7 mouse cellular contexts compared by ENCODE assay signal in the genomic region with DNA sequence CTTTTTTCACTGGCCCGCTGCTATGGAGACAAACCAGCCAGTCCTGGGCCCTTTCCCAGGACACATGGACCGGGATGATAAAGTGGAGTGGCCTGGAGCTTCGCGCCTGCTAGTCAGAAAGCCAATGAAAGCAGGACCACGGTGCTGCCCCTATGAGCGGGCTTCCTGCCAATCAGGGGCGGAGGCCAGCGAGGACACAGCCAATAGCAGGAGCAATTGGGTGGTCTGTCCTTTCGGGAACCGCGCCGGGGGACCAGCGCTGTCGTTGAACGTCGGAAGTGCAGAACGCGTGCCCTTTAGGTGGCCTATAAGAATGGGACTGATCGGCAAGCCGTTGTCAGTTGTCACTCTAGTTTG. TPM values are rescaled to one million over a fixed set of nuclear protein-coding genes. Genes with fewer than 3 reads are reported as not detected.
DNase-seq lines count a peak whose midpoint lies in the region; ATAC-seq and TF ChIP-seq lines count a peak whose summit lies in the region.

No protein-coding gene starts in this region.

- no peaks in the 10 kb centered on the region for H3K27me3 ChIP-seq in kidney, adult 2 months (replicated peaks; ENCODE audit: control insufficient read depth, insufficient read depth, low read length)
- no peaks in the 10 kb centered on the region for H3K27me3 ChIP-seq in limb, embryonic 15.5 days
- H3K27me3 ChIP-seq in midbrain, embryonic 15.5 days (replicated peaks): no peaks in the 10 kb centered on the region
- H3K27me3 ChIP-seq in spleen, adult 2 months (ENCODE audit: control insufficient read depth, insufficient read depth, low read length): no peaks in the 10 kb centered on the region

- TF ChIP-seq POLR2A in kidney, adult 2 months (IDR thresholded peaks at IDR 0.05; ENCODE audit: low read depth, low read length): no peak
- no peak for TF ChIP-seq POLR2A in spleen, adult 2 months (IDR thresholded peaks at IDR 0.05; ENCODE audit: low read depth, low read length)

- peak overlapping the region; percentile 75 for H3K4me3 ChIP-seq in kidney, adult 2 months (ENCODE audit: insufficient read depth, low read depth, low read length)
- H3K4me3 ChIP-seq in limb, embryonic 15.5 days: peak overlapping the region; percentile 58
- peak overlapping the region; percentile 71 for H3K4me3 ChIP-seq in midbrain, embryonic 15.5 days
- peak overlapping the region; percentile 72 for H3K4me3 ChIP-seq in spleen, adult 2 months (ENCODE audit: extremely low read depth, insufficient read depth, insufficient read length)

- no peaks in the 10 kb centered on the region for H3K36me3 ChIP-seq in kidney, adult 2 months (ENCODE audit: control insufficient read depth, insufficient read depth, low read length)
- peaks cover 9% of the 10 kb centered on the region for H3K36me3 ChIP-seq in limb, embryonic 15.5 days
- peaks cover 7% of the 10 kb centered on the region; the same call in 1 of the 2 replicates for H3K36me3 ChIP-seq in midbrain, embryonic 15.5 days (replicated peaks)
- H3K36me3 ChIP-seq in spleen, adult 2 months (ENCODE audit: control insufficient read depth, insufficient read depth, low read length): peaks cover 1% of the 10 kb centered on the region; the same call in 1 of the 2 replicates

- ATAC-seq in limb, embryonic 15.5 days (ENCODE audit: insufficient number of reproducible peaks, low FRiP score, low TSS enrichment, low read depth): no peak
- peak; percentile 75 for ATAC-seq in midbrain, embryonic 15.5 days (replicated peaks)

- WGBS in kidney, adult 2 months: 3% methylated on average over 20 of the region's 20 CpGs
- WGBS in limb, embryonic 15.5 days: 3% methylated on average over 20 of the region's 20 CpGs
- 2% methylated on average over 20 of the region's 20 CpGs for WGBS in midbrain, embryonic 15.5 days
- WGBS in spleen, adult 2 months: 5% methylated on average over 20 of the region's 20 CpGs

- DNase-seq in adrenal gland, postnatal 25 days: peak; percentile 86
- peak; percentile 59 for DNase-seq in embryo, embryonic 9.5 days (ENCODE audit: extremely low spot score)
- DNase-seq in gastrocnemius, postnatal 4 days (ENCODE audit: low spot score in 2 of 2): peak; percentile 38 to 72
- DNase-seq in kidney, adult 2 months: peak; percentile 77
- peak in 1 of 2 experiments; percentile 53 for DNase-seq in spleen, adult 2 months (ENCODE audit: low read depth in 1 of 2, low spot score in 2 of 2)

- TF ChIP-seq CTCF in kidney, adult 2 months (conservative IDR thresholded peaks at IDR 0.05; ENCODE audit: insufficient read depth, insufficient read length, low read depth, low read length): no peak
- no peak for TF ChIP-seq CTCF in spleen, adult 2 months (IDR thresholded peaks at IDR 0.05; ENCODE audit: extremely low read depth, insufficient read depth, insufficient read length, insufficient replicate concordance)

- H3K27ac ChIP-seq in kidney, adult 2 months (ENCODE audit: insufficient read depth, low read depth, low read length): no peak overlapping the region; the same call in 1 of the 2 replicates
- H3K27ac ChIP-seq in limb, embryonic 15.5 days: peak overlapping the region; percentile 76
- peak overlapping the region; percentile 88 for H3K27ac ChIP-seq in midbrain, embryonic 15.5 days
- peak overlapping the region; percentile 66 for H3K27ac ChIP-seq in spleen, adult 2 months (ENCODE audit: insufficient read depth, low read length)

- H3K9me3 ChIP-seq in limb, embryonic 15.5 days: no peaks in the 10 kb centered on the region
- H3K9me3 ChIP-seq in midbrain, embryonic 15.5 days: no peaks in the 10 kb centered on the region

- H3K4me1 ChIP-seq in kidney, adult 2 months (ENCODE audit: control insufficient read depth, insufficient read depth, low read length): peaks cover 3% of the 10 kb centered on the region; the same call in 1 of the 2 replicates
- H3K4me1 ChIP-seq in limb, embryonic 15.5 days: peaks cover 31% of the 10 kb centered on the region
- H3K4me1 ChIP-seq in midbrain, embryonic 15.5 days: peaks cover 12% of the 10 kb centered on the region
- H3K4me1 ChIP-seq in spleen, adult 2 months (ENCODE audit: control insufficient read depth, insufficient read depth, insufficient read length): peaks cover 7% of the 10 kb centered on the region; the same call in 1 of the 2 replicates

- H3K4me2 ChIP-seq in limb, embryonic 15.5 days: peak overlapping the region; percentile 80
- H3K4me2 ChIP-seq in midbrain, embryonic 15.5 days: peak overlapping the region; percentile 75

- H3K9ac ChIP-seq in limb, embryonic 15.5 days: peak overlapping the region; percentile 39; the same call in 1 of the 2 replicates
- peak overlapping the region; percentile 33; the same call in 1 of the 2 replicates for H3K9ac ChIP-seq in midbrain, embryonic 15.5 days

RNA-seq across cellular contexts. Expression of a gene that starts 0.7 kb away (rescaled TPM):
- 18.1 and 21.6 TPM in 2 replicates for total RNA-seq in adrenal gland, postnatal 25 days (2021)
- 1 to 10 TPM; 6.6 to 8.0 TPM for total RNA-seq in gastrocnemius, postnatal 4 days (2021)
- polyA plus RNA-seq in kidney, adult 2 months (2012; rRNA removed): 2.4 and 4.3 TPM in 2 replicates
- polyA plus RNA-seq in limb, embryonic 15.5 days (2015; fragmentation: Nextera tagmentation; extraction: Ambion mirVana): 6.4 and 6.9 TPM in 2 replicates
- 18.0 and 19.9 TPM in 2 replicates for polyA plus RNA-seq in midbrain, embryonic 15.5 days (2015; fragmentation: Nextera tagmentation; extraction: Ambion mirVana)
- 5.2 and 8.9 TPM in 2 replicates for polyA plus RNA-seq in spleen, adult 2 months (2012; rRNA removed)

RNA-seq across cellular contexts. Expression of a gene that starts 27.6 kb away (rescaled TPM):
- total RNA-seq in adrenal gland, postnatal 25 days (2021): 37.2 and 47.9 TPM in 2 replicates
- 10 to 100 TPM; 34.9 to 37.5 TPM for total RNA-seq in gastrocnemius, postnatal 4 days (2021)
- 18.4 and 20.9 TPM in 2 replicates for polyA plus RNA-seq in kidney, adult 2 months (2012; rRNA removed)
- 30.6 and 31.8 TPM in 2 replicates for polyA plus RNA-seq in limb, embryonic 15.5 days (2015; fragmentation: Nextera tagmentation; extraction: Ambion mirVana)
- 41.1 and 46.4 TPM in 2 replicates for polyA plus RNA-seq in midbrain, embryonic 15.5 days (2015; fragmentation: Nextera tagmentation; extraction: Ambion mirVana)
- 16.4 and 17.6 TPM in 2 replicates for polyA plus RNA-seq in spleen, adult 2 months (2012; rRNA removed)
